Mouse (Mus musculus) heart, embryonic 14.5 days (tissue): ENCODE results near the gene Flywch2. TPM values are rescaled to one million over a fixed set of nuclear protein-coding genes. Genes with fewer than 3 reads are reported as not detected.

ENCODE experiments used
- ATAC-seq: fragments of 200-750 bp; cut with Nextera tagmentation; 2 replicates; pipeline ENCODE4 v1.8.0; 2017; ENCODE audit warnings: low read depth, moderate TSS enrichment; ENCODE audit not compliant: insufficient number of reproducible peaks, insufficient read depth, low FRiP score
- H3K27ac ChIP-seq, 2 experiments: fragments of 200-500 bp in 1 of 2; fragments of 300-500 bp in 1 of 2; sonication (generic) in 1 of 2; replicated peaks in 1 of 2; 2 replicates each; pipeline ENCODE4 v1.5.1; 2012 to 2014; ENCODE audit warnings: low read depth in 2 of 2, low read length in 2 of 2, control low read depth in 1 of 2, mild to moderate bottlenecking in 1 of 2, mixed read lengths in 1 of 2; ENCODE audit not compliant: control insufficient read depth in 1 of 2, insufficient read depth in 1 of 2
- H3K27me3 ChIP-seq: fragments of 300-500 bp; sonication (generic); 2 replicates; pipeline ENCODE4 v1.6.1; 2014; ENCODE audit warnings: mild to moderate bottlenecking, low read length, control low read depth; ENCODE audit not compliant: control insufficient read depth, insufficient read depth
- H3K36me3 ChIP-seq: fragments of 300-500 bp; sonication (generic); 2 replicates; pipeline ENCODE4 v1.6.1; 2014; ENCODE audit warnings: mild to moderate bottlenecking, control low read depth, low read length, mixed read lengths; ENCODE audit not compliant: control insufficient read depth, insufficient read depth
- H3K4me1 ChIP-seq, 2 experiments: fragments of 200-500 bp in 1 of 2; fragments of 300-500 bp in 1 of 2; sonication (generic) in 1 of 2; 2 replicates each; pipeline ENCODE4 v1.6.1; 2012 to 2014; ENCODE audit warnings: low read length in 2 of 2, control low read depth in 1 of 2, mixed read lengths in 1 of 2; ENCODE audit not compliant: control insufficient read depth in 2 of 2, insufficient read depth in 2 of 2
- H3K4me2 ChIP-seq: fragments of 300-500 bp; sonication (generic); 2 replicates; pipeline ENCODE4 v1.6.1; 2014; ENCODE audit warnings: mild to moderate bottlenecking, low read length
- H3K4me3 ChIP-seq, 2 experiments: fragments of 200-500 bp in 1 of 2; fragments of 300-500 bp in 1 of 2; sonication (generic) in 1 of 2; 2 replicates each; pipeline ENCODE4 v1.5.1; 2012 to 2014; ENCODE audit warnings: low read length in 2 of 2, mild to moderate bottlenecking in 2 of 2, control low read depth in 1 of 2, low read depth in 1 of 2, moderate library complexity in 1 of 2; ENCODE audit not compliant: control insufficient read depth in 1 of 2, insufficient read depth in 1 of 2
- H3K9ac ChIP-seq: fragments of 300-500 bp; sonication (generic); 2 replicates; pipeline ENCODE4 v1.6.1; 2014; ENCODE audit warnings: mild to moderate bottlenecking, low read length
- H3K9me3 ChIP-seq: fragments of 300-500 bp; sonication (generic); 2 replicates; pipeline ENCODE4 v1.6.1; 2016; ENCODE audit warnings: low read length, control low read depth; ENCODE audit not compliant: control insufficient read depth
- WGBS: fragments of 180-500 bp; shearing (Covaris S2); extraction: QIAGEN DNeasy Blood & Tissue Kit; methylation state at CpG from one replicate; pipeline ENCODE4 v1.1.7; 2014; 5-methylcytosine and 5-hydroxymethylcytosine counted together
- polyA plus RNA-seq: library from polyadenylated mRNA; unstranded; fragments of >200 nt; fragmentation: Nextera tagmentation; extraction: Ambion mirVana; gene quantifications from 2 replicates; pipeline ENCODE4 v1.2.1, GENCODE M21; 2014

Gene Flywch2
- polyA plus RNA-seq, 1 experiment from 2014 or later, result 5.1 TPM

- no peaks in the 10 kb centered on the region for H3K27me3 ChIP-seq
- H3K4me3 ChIP-seq, result peak overlapping the region; percentile 93 to 98
- peak overlapping the region in 1 of 2 experiments; percentile 96; a peak in 1 of 4 replicates for H3K27ac ChIP-seq
- H3K9ac ChIP-seq, result peak overlapping the region; percentile 99
- 2% methylated on average over 8 of the region's 8 CpGs for WGBS
- no peak for ATAC-seq
- peaks cover 25% of the 10 kb centered on the region for H3K36me3 ChIP-seq
- peaks cover 5 to 26% of the 10 kb centered on the region in 2 experiments for H3K4me1 ChIP-seq
- H3K4me2 ChIP-seq, result peak overlapping the region; percentile 94
- H3K9me3 ChIP-seq, result no peaks in the 10 kb centered on the region
Measured at GRCm38 (mm10) chr17:23804426-23805085, 18.7 kb upstream of the Flywch2 start.

- Histone ChIP-seq H3K4me1 (peaks cover 5 to 26% of the 10 kb centered on the region in 2 experiments), H3K9ac (peak overlapping the region; percentile 99), H3K4me2 (peak overlapping the region; percentile 94), H3K27ac (peak overlapping the region; percentile 86 to 96), H3K36me3 (peaks cover 14% of the 10 kb centered on the region), H3K4me3 (peak overlapping the region; percentile 93 to 98), H3K9me3 (no peaks in the 10 kb centered on the region), H3K27me3 (no peaks in the 10 kb centered on the region)
- peak; percentile 66 for ATAC-seq
- under 1% methylated on average over 69 of the region's 83 CpGs for WGBS
Measured at GRCm38 (mm10) chr17:23803366-23804041, 17.6 kb upstream of the Flywch2 start.

GRCm38 (mm10) chr17:23802746-23803365 lies 17.0 kb upstream of the Flywch2 start:
- Histone ChIP-seq H3K9me3 (no peaks in the 10 kb centered on the region), H3K9ac (peak overlapping the region; percentile 99), H3K27ac (peak overlapping the region; percentile 90 to 96), H3K27me3 (no peaks in the 10 kb centered on the region), H3K4me3 (peak overlapping the region; percentile 93 to 98), H3K4me1 (peaks cover 5 to 26% of the 10 kb centered on the region in 2 experiments), H3K36me3 (peaks cover 8% of the 10 kb centered on the region), H3K4me2 (peak overlapping the region; percentile 94)
- peak; percentile 96 for ATAC-seq
- WGBS, result under 1% methylated on average over 57 of the region's 60 CpGs

- Histone ChIP-seq H3K9me3 (no peaks in the 10 kb centered on the region), H3K4me1 (peaks cover 5 to 20% of the 10 kb centered on the region in 2 experiments), H3K36me3 (no peaks in the 10 kb centered on the region), H3K9ac (no peak overlapping the region), H3K27ac (no peak overlapping the region), H3K4me2 (no peak overlapping the region), H3K4me3 (no peak overlapping the region), H3K27me3 (no peaks in the 10 kb centered on the region)
- WGBS, result 96% methylated on average over 10 of the region's 10 CpGs
- ATAC-seq, result no peak
Measured at GRCm38 (mm10) chr17:23801627-23802026, 15.7 kb upstream of the Flywch2 start.

GRCm38 (mm10) chr17:23797316-23797715 lies 11.4 kb upstream of the Flywch2 start:
- no peak overlapping the region for H3K4me3 ChIP-seq
- no peaks in the 10 kb centered on the region for H3K27me3 ChIP-seq
- WGBS, result 63% methylated on average over 7 of the region's 7 CpGs
- no peak overlapping the region for H3K27ac ChIP-seq
- H3K4me2 ChIP-seq, result no peak overlapping the region
- no peaks in the 10 kb centered on the region for H3K9me3 ChIP-seq
- no peaks in the 10 kb centered on the region for H3K36me3 ChIP-seq
- ATAC-seq, result no peak
- peaks cover 0 to 2% of the 10 kb centered on the region in 2 experiments; a peak in 2 of 4 replicates for H3K4me1 ChIP-seq
- no peak overlapping the region for H3K9ac ChIP-seq

- no peaks in the 10 kb centered on the region for H3K27me3 ChIP-seq
- no peaks in the 10 kb centered on the region for H3K9me3 ChIP-seq
- no peak for ATAC-seq
- no peak overlapping the region for H3K27ac ChIP-seq
- H3K4me2 ChIP-seq, result no peak overlapping the region
- peaks cover 4 to 5% of the 10 kb centered on the region in 2 experiments; a peak in 3 of 4 replicates for H3K4me1 ChIP-seq
- no peak overlapping the region for H3K4me3 ChIP-seq
- WGBS, result 93% methylated on average over 8 of the region's 8 CpGs
- no peak overlapping the region for H3K9ac ChIP-seq
- H3K36me3 ChIP-seq, result no peaks in the 10 kb centered on the region
Measured at GRCm38 (mm10) chr17:23795323-23795722, 9.4 kb upstream of the Flywch2 start.

- peak overlapping the region; percentile 76 for H3K9ac ChIP-seq
- no peaks in the 10 kb centered on the region for H3K9me3 ChIP-seq
- H3K4me1 ChIP-seq, result peaks cover 13 to 16% of the 10 kb centered on the region in 2 experiments
- no peaks in the 10 kb centered on the region for H3K27me3 ChIP-seq
- peak overlapping the region; percentile 78 to 88 for H3K27ac ChIP-seq
- peak overlapping the region; percentile 48 to 52 for H3K4me3 ChIP-seq
- H3K36me3 ChIP-seq, result no peaks in the 10 kb centered on the region
- WGBS, result 53% methylated on average over 2 of the region's 2 CpGs
- peak overlapping the region; percentile 68 for H3K4me2 ChIP-seq
- no peak for ATAC-seq
Measured at GRCm38 (mm10) chr17:23791079-23791357, 5.1 kb upstream of the Flywch2 start.
